Mouse (Mus musculus): ENCODE data around the gene Gm16513. TPM values are rescaled to one million over a fixed set of nuclear protein-coding genes. Genes with fewer than 3 reads are reported as not detected.
"Not testable (repeated sequence)": the region's sequence is repeated elsewhere in the genome, so short reads cannot be mapped to it uniquely, and the experiment has no call there.

Gm16513 gene
- polyA plus RNA-seq (2012; rRNA removed) = not detected in 2 replicates

GRCm38 (mm10) chr5:95182324-95182723, at the start of gene Gm16513:
Gene Gm16513 (plus strand): TSS chr5:95182624.
- not testable (repeated sequence) for DNase-seq (ENCODE audit: extremely low spot score in 1 of 2, low spot score in 1 of 2)

Other genes starting within 250 kb of the Gm16513 start
- gene Gm6367, start 194.0 kb upstream of the Gm16513 start, polyA plus RNA-seq (2012; rRNA removed) = not detected in 2 replicates
- not detected in 2 replicates for gene Gm7942, start 75.7 kb upstream of the Gm16513 start, polyA plus RNA-seq (2012; rRNA removed)
- not detected in 2 replicates for gene Gm10424, start 90.1 kb downstream of the Gm16513 start, polyA plus RNA-seq (2012; rRNA removed)
- gene Gm3259, start 123.3 kb downstream of the Gm16513 start, polyA plus RNA-seq (2012; rRNA removed) = not detected in 2 replicates